Mouse (Mus musculus): ENCODE measurements around the gene Slitrk6.

DNA sequence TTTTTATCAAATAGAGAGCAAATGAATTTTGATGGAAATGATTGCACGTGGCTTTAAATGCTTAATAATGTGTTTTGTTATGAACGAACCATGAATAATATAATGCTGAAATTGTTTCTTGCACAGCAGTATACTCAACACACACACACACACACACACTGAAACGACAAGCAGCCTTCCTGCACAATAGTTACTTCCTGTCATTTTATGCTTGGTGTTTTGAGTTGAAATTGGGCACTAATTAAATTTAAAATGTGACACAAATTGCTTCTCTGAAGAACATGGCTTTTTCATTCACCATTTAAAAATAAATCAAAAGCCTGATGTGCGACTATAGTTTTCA is 330 bp upstream of the Slitrk6 start:
- TF ChIP-seq POLR2A (IDR thresholded peaks at IDR 0.05; ENCODE audit: low read depth, low read length) (no peak), CTCF (conservative IDR thresholded peaks at IDR 0.05; ENCODE audit: insufficient read depth, insufficient read length, low read depth, low read length) (no peak)
